Mouse (Mus musculus) embryo, embryonic 10 days (tissue): Measurements from ENCODE around the gene Helz.

Source experiments
- DNase-seq: peaks from one replicate; pipeline ENCODE4 v3.0.0-alpha.2; 2015; ENCODE audit warnings: low spot score

Helz gene

DNA sequence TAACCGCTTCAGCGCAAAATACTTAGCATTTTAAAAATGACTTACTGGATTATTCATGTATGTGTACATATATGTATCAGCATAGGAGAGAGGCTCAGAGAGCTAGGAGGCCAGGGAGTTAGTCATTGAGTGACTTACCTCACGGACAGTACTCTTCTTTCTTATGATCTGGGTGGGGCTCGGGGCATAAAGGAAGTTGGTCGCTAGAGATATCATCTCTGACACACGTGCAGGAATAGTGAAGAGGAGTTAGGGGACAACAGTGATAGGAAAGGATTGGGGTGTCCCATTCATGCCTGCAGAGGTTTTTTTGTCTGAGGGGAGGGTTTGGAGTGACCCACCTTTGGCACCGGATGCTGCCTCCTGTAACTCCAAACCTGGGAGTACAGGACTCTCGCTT, 176.9 kb downstream of the Helz start:
- no peak for DNase-seq

DNA sequence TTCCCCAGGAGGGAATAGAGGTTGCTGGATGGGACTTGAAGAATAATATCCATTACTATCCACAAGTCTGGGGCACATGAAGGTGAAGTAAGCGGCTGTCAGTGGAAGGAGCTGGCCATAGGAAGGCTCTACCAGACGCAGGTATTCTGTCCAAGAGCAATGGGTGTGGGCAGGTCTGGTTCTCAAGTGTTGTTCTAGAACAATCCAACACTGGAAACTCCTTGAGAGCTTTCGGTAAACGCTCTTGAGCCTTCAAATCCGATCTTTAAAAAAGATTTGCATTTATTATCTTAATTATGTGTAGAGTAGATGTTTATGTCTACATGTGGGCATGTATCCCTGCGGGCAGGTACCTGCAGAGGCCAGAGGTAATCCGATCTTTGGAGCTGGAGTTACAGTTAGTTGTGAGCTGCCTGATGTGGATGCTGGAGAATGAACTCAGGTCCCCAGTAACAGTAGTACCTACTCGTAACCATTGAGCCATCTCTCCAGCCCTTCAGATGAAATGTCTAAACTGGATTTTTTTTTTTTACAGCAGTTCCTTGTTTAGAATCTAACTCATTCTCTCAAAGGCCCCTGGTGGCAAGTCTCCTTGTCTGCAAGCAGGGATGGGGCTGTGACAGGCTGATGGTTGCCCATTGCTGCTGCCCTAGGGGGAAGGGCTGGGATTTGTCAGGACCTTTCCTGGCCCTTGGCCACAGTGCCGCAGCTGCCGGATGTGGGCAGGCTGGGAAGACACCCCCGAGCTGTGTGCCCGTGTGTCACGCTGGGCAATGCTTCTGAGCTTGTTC, 180.5 kb downstream of the Helz start:
- DNase-seq: no peak

DNA sequence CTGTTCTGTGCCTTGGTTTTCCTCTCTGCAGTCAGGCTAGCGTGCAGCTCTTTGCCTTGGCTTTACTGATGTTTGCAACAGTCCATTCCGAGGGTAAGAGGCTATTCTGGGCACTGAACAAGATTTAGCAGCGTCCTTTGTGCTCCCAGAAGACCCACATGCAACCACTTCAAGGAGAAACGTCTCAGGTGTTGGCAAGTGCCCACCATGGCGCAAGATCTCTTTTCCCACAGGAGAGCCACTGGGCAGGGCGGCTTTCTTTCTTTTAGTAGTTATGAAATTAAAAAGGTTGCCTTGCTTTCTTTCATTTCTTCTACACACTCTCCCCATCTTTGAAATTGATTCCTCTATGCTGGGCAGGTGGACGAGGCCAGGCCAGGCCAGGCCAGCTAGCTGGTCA, 181.4 kb downstream of the Helz start:
- no peak for DNase-seq

DNA sequence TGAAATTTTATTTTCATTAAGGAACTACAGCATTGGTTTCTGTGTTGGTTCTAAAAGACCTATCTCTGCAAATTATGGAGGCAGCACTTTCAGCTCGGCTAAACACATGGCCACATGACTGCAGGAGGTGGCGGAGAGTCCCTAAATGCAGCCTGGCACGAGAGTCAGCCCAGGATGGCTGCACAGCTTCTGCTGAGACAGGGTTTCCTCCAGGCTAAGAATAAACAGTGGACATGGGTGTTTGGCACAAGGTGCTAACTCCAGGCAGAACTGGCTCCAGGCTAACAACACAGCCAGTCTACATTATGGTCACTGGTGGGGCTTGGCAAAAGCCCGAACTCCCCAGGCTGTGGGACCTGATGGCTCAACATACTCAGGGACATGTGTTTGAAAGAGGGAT, 183.2 kb downstream of the Helz start:
- DNase-seq: no peak

DNA sequence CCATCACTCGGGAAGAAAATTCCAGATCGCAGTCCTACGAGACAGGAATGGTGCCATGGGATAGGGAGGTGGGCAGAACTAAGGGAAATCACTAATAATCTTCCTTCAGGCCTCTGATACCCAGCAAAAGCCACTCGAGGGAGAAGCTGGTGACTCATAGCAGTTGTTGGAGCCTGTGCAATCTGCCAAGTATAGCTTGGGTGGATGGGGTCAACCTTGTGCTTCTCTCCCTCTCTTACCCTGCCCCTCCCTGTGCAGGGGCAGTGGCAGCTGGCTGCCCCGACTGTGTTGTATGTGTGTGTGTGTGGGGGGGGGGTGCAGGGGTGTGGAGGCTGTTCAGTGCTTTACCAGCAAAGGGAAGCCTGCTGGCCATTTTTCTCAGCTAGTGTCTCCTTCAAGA, 183.8 kb downstream of the Helz start:
- DNase-seq: no peak

DNA sequence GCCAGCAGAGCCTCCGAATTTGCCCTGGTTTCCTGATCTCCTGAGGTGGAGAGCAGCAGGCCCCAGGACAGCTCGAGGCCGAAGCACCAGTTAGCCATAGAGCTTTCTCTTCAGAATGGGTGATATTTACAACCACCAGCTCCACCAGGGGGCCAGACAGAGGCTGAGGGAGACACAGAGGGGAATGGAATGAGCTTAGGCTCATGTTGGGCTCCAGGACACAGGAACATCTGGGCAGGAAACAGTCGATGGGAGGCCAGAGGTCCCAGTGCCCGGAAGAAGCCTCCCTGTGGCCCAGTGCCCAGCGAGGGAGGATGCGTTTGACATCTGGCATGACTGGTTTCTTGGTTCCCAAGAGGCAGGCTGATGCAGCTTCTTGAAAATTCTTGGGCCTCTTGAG, 186.4 kb downstream of the Helz start:
- DNase-seq: no peak

DNA sequence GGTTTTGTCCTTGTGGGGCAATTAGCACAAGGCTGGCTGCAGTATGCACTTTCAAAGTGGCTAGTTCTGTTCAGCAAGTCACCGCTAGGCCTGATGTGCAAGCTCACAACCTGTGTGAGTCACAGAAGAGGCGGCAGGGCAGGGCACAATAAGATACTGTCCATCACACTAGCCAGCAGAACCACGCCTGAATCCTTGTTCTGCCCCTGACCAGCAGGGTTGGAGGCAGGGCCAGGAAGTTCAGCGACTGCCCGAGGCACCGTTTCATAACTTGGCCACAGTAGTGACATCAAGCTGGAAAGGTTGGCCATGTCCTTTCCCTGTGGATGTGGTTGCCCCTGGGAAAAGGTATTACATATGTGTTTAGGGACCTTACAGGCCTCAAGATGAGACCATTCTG, 190.2 kb downstream of the Helz start:
- peak; percentile 7 for DNase-seq

DNA sequence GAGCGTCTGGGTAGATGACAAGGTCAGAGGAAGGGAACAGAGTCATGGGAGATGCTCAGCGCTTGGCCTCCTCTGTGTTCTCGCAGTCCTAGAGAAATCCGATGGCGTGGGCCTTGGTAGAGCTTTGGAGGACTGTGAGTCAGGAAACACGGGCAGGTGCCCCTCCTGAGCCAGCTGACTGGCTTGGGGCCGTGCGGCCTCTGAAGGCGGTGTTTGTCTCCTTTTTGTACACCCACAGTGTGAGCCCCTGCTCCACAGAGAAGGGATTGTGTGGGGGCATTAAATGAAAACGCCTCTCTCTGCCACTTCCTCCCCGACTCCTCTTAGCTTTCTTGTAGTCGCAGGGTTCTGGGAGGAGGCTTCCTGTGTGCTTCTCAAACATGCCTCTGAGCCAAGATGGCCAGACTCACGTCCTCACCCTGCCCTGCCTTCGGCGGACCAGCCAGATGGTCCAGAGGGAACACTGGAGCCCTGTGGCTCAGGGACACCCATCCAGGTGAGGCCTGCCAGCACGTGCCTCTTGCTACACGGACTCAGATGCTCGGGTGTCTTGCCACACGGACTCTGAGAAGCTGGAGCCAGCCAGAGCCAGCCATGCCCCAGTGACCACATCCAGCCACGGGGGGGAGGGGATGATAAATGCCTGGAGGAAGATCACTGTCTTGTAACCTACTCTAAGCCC, 190.8 kb downstream of the Helz start:
- DNase-seq: no peak

DNA sequence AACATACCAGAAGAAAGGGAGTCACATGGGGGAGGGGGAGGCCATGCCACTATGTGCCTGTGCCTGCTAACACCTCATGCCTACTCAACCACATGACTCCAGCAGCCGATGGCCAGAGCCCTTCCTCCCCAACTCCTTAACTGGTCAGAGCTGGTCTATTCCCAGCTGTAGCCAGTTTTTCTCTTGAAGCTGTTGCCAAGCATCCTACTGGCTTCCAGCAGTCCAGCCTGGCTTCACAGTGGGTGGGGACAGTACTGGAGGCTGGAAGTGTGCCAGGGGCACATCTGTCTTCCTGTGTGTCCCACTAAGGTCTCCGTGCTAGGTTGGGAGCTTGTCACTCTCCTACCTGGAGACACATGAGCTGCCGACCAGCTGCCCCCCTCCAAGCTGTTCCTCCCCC, 195.4 kb downstream of the Helz start:
- no peak for DNase-seq
